Mouse (Mus musculus) 416B (cell line): ENCODE measurements at regions not wholly inside any gene's neighbourhood (a gene's known extent, or its start where the extent isn't known, plus 50 kb on each side); places are given as distances from the start of the nearest gene placed in this dataset.

Experiments
- DNase-seq: peaks from one replicate; pipeline ENCODE4 v3.0.0; 2011; ENCODE audit warnings: low read depth

- DNase-seq, result no peak
Measured at GRCm38 (mm10) chr13:47868656-47869055, 392.4 kb upstream of the Id4 start.

GRCm38 (mm10) chr13:47869670-47870532, 391.1 kb upstream of the Id4 start:
- DNase-seq, result no peak

GRCm38 (mm10) chr13:47872645-47873044, 388.4 kb upstream of the Id4 start:
- no peak for DNase-seq

- no peak for DNase-seq
Measured at GRCm38 (mm10) chr13:47892569-47892968, 368.5 kb upstream of the Id4 start.

- no peak for DNase-seq
Measured at GRCm38 (mm10) chr13:47894331-47894730, 366.7 kb upstream of the Id4 start.

GRCm38 (mm10) chr13:47895256-47895655, 365.8 kb upstream of the Id4 start:
- no peak for DNase-seq

GRCm38 (mm10) chr13:47896646-47897045, 364.4 kb upstream of the Id4 start:
- no peak for DNase-seq

- DNase-seq, result no peak
Measured at GRCm38 (mm10) chr13:47909851-47910530, 351.0 kb upstream of the Id4 start.

GRCm38 (mm10) chr13:47910531-47910910, 350.5 kb upstream of the Id4 start:
- no peak for DNase-seq

- DNase-seq, result no peak
Measured at GRCm38 (mm10) chr13:47916456-47916855, 344.6 kb upstream of the Id4 start.

GRCm38 (mm10) chr13:47917370-47917769, 343.7 kb upstream of the Id4 start:
- DNase-seq, result no peak

GRCm38 (mm10) chr13:47921044-47921443, 340.0 kb upstream of the Id4 start:
- no peak for DNase-seq

GRCm38 (mm10) chr13:47940696-47941095, 320.3 kb upstream of the Id4 start:
- DNase-seq, result no peak

GRCm38 (mm10) chr13:47942368-47942787, 318.6 kb upstream of the Id4 start:
- no peak for DNase-seq

GRCm38 (mm10) chr13:47943645-47944044, 317.4 kb upstream of the Id4 start:
- no peak for DNase-seq

- DNase-seq, result no peak
Measured at GRCm38 (mm10) chr13:47948098-47948865, 312.7 kb upstream of the Id4 start.

- no peak for DNase-seq
Measured at GRCm38 (mm10) chr13:47950456-47950855, 310.6 kb upstream of the Id4 start.

- DNase-seq, result no peak
Measured at GRCm38 (mm10) chr13:47951043-47951442, 310.0 kb upstream of the Id4 start.

GRCm38 (mm10) chr13:47952946-47953345, 308.1 kb upstream of the Id4 start:
- no peak for DNase-seq

- DNase-seq, result no peak
Measured at GRCm38 (mm10) chr13:47953776-47954175, 307.3 kb upstream of the Id4 start.

GRCm38 (mm10) chr13:47955504-47955903, 305.5 kb upstream of the Id4 start:
- DNase-seq, result no peak

GRCm38 (mm10) chr13:47957662-47958061, 303.4 kb upstream of the Id4 start:
- DNase-seq, result no peak

GRCm38 (mm10) chr13:47974216-47974615, 286.8 kb upstream of the Id4 start:
- DNase-seq, result no peak
